Mouse (Mus musculus) gonadal fat pad, adult 2 months (tissue): Measurements from ENCODE around the gene Hsf5. TPM values are rescaled to one million over a fixed set of nuclear protein-coding genes. Genes with fewer than 3 reads are reported as not detected.

ENCODE experiments used
- DNase-seq: peaks from one replicate; pipeline ENCODE4 v3.0.0-alpha.2; 2012; ENCODE audit warnings: low read depth
- polyA plus RNA-seq: library from polyadenylated mRNA; depleted of rRNA; stranded (reverse); fragments of >200 nt; gene quantifications from 2 replicates; pipeline ENCODE4 v1.2.3, GENCODE M21; 2012

The Hsf5 gene
- polyA plus RNA-seq, 1 experiment: 0.27 TPM

GRCm38 (mm10) chr11:87642865-87643264, 25.9 kb downstream of the Hsf5 start:
- no peak for DNase-seq

GRCm38 (mm10) chr11:87654693-87655092, 37.7 kb downstream of the Hsf5 start:
- no peak for DNase-seq

DNA sequence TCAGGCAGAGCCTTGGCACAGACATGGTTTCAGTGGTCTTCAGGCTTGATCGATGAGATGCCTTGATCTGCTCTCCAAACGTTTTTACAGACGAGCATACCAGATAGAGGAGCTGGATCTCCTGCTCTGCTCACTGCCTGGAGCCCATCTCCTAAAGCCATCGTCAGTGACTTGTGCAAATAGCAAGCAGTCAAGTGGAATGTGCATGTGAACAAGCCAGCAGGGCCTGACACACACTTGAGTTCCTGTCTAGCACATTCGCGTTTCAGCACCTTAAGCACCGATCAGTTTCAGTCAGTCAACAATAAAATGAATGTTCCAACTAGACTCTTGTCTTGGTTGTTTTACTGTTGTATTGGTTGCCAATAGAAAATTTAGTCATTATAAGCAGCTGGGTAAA, 42.3 kb downstream of the Hsf5 start:
- no peak for DNase-seq

DNA sequence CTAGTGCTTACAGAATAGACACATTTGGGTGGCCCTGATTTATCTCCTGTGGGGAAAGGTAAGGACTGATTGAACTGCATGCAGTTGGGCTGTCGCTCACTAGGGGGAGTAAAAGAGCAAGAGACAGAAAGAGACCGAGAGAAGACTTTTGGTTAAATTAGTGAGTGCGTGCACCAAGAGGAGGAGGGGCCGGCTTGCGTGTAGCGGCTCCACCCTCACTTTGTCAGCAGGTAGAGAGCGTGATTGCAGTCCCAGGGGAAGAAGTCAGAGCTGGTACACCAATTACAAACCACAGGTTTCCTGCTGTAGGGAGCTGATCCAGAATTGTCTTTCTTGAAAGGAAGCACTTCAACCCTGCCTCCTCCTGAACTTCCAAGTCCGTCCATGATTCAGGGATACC, 45.4 kb downstream of the Hsf5 start, which contains the start of gene Rnf43:
Gene Rnf43, plus strand, starts transcription at position 316 of the 400 bp plus-strand sequence.
- no peak for DNase-seq

GRCm38 (mm10) chr11:87662822-87663221, 45.9 kb downstream of the Hsf5 start:
- no peak for DNase-seq

DNA sequence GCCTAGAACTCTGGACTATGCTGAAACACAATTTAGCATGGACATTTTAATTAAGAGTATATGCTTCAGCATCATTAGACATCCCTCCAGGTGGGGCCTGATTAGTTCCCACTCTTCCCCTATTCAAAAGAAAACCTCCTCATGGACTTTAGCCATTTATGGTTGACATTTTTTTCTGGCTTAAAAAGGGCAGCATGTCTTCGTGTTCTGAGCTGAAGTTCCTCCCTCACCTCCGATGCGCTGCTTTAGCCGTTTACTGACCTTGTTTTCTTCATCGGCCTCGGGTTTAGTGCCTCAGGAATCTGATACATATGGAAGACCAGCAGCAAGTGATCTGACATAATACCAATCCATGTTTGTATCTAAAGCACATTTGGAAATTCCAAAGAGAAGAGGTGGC, 47.0 kb downstream of the Hsf5 start:
- no peak for DNase-seq

DNA sequence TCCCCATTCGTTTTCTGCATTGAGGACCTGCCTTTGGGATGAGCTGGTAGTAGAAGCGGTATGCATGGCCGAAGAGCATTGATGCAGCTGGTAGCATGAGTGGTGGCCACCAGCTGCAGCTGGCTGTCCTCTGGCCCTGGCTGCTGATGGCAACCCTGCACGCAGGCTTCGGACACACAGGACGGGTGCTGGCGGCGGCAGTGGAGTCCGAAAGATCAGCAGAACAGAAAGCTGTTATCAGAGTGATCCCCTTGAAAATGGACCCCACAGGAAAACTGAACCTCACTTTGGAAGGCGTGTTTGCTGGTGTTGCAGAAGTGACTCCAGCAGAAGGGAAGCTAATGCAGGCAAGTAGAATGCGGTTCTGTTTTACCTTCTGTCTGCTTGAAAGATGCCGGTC, 47.6 kb downstream of the Hsf5 start:
- no peak for DNase-seq

- DNase-seq: no peak
These were observed 48.3 kb downstream of the Hsf5 start for GRCm38 (mm10) chr11:87665224-87665623.

DNA sequence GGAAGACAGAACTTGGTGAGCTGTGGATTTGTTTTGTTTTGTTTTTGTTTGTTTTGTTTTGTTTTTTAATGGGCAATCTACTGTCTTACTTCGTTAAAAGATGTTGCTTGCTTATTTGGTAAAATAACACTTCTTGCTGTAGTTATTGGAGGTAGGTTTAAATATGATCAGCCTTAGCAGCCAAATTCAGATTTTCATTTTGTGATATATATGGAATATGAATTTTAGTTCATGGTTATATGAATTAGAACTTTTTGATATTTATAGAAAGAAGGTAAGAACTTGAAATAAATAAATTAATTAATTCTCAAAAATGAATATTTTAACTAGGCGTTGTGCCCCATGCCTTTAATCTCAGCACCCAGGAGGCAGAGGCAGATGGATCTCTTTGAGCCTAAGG, 48.7 kb downstream of the Hsf5 start:
- no peak for DNase-seq

- no peak for DNase-seq
These were observed 49.5 kb downstream of the Hsf5 start for GRCm38 (mm10) chr11:87666256-87667035.

DNA sequence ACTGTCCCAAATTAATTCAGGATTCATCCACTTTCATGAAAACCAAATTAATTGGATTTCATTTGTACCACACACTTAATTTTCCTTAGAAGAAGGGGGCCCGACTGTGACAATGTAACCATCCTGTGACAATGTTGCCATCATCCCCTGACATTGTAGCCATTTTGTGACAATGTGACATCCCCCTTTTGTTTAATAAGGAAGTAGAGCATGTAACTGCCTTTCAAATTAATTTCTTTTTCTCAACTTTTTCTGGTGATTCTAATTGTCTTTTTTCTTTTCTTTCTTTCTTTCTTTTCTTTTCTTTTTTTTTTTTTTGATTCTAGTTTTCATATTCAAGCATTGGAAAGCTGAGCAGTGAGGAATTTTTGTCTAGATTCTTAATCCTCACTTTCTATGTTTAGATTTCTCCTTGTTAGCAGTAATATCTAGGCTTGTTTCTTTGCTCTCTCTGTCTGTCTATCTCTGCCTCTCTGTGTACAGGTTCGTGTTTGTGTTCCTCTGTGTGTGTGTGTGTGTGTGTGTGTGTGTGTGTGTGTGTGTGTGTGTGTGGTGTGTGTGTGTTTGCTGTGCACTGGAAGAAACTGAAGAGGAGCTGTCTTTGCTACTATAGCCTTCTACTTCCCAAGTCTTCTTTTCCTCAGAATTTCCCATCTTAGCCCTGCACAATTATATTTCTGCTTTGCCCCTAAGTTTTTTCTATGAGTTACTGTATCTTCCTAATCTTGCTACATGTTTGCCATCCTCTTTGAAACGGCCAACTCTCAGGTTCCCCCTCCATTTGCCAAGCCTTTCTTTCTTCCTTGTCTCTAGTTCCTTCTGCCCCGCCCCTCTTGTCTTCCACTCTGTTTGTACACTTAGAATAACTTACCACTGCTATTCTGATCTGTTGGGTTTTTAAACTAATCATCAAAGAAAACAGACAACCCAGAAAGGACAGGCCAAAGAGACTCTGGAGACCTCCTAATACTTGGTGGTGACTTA, 50.4 kb downstream of the Hsf5 start:
- no peak for DNase-seq

GRCm38 (mm10) chr11:87673282-87673681, 56.3 kb downstream of the Hsf5 start:
- DNase-seq: no peak

DNA sequence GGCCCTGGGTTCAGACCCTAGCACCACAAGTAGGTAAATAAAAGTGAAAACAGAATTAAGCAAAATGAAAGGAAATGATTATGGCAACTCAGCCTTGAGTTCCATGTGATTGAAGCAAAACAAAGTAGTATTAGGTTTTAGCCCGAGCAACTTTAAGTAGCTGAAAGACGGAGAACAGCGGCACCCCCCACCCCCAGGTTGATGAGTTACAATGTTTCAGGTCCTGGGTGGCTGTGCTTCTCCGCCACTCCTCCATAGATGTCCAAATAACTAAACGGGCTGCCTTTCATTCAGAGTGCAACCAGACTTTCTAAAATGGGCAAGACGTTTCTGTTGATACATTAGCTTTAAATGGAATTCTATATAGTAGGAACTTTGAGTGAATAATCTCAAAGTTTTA, 58.6 kb downstream of the Hsf5 start:
- DNase-seq: no peak

- DNase-seq: no peak
These were observed 60.8 kb downstream of the Hsf5 start for GRCm38 (mm10) chr11:87677756-87678155.

DNA sequence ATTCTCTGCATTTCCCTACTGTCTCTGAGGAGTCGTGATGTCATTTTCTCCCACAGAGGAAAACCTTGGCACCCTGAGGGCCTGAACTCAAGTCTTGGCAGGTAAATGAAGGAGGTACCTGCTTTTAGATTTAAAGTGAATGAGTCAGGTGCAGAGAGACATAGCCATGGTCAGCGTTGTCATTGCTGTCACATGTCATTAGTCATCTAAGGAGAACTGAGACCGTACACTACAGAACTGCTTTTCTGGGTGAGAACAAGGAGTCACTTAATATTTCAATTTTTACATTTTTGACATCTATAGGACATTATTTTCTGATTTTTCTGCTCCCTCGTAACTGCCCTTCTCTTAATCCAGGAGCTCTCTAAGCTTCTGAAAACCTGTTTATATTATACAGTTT, 61.6 kb downstream of the Hsf5 start:
- DNase-seq: no peak

- no peak for DNase-seq
These were observed 62.0 kb downstream of the Hsf5 start for GRCm38 (mm10) chr11:87678976-87679375.

- DNase-seq: no peak
These were observed 63.8 kb downstream of the Hsf5 start for GRCm38 (mm10) chr11:87680786-87681185.

GRCm38 (mm10) chr11:87682096-87682495, 65.1 kb downstream of the Hsf5 start:
- no peak for DNase-seq

DNA sequence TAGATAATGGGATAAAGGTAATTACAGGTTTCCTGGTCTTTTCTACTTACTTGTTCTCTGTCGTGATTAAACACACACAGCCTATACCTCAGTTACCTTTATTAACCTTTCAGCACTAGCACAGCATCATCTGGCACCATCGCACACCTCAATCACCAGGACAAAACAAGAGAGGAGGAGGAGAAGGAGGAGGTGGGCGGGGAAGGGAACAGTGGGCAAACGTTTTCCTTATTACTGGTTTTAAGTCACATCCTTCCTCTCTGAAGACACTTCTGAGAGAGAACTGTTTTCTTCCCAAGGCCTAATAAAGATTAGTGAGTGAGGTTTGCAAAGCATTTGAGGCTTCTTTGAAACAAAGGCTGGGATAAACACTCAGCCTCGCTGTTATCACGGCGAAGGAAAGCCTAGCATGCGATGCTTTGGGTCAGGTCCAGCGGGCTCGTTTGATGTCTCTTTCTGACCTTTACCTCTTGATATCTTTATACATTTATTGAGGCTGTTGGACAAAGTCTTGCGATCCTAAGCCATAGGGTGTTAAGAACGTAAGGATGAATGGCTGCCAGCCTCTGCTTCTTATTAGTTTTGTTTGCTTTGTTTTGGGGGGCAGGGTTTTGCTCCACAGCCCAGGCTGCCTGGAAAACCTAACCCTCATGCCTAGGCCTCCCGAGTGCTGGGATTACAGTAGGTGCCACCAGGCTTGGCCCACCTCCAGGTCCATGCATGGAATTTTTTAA, 66.0 kb downstream of the Hsf5 start:
- DNase-seq: no peak

GRCm38 (mm10) chr11:87686407-87686806, 69.4 kb downstream of the Hsf5 start:
- no peak for DNase-seq

- DNase-seq: no peak
These were observed 70.6 kb downstream of the Hsf5 start for GRCm38 (mm10) chr11:87687246-87688225.
